Mouse (Mus musculus): ENCODE measurements around the gene Stx11.

The Stx11 gene

GRCm38 (mm10) chr10:12964151-12965075, at the start of gene Stx11:
Gene Stx11, minus strand, starts transcription at chr10:12964298.
- peak in 1 of 2 experiments; percentile 5 for DNase-seq (ENCODE audit: low spot score in 2 of 2)

GRCm38 (mm10) chr10:13008737-13009121, 44.6 kb upstream of the Stx11 start:
- no peak for DNase-seq (ENCODE audit: low spot score in 2 of 2)

- peak; percentile 95 to 98 for DNase-seq (ENCODE audit: low spot score in 2 of 2)
Observed at GRCm38 (mm10) chr10:13007876-13008736, 44.0 kb upstream of the Stx11 start.

- DNase-seq (ENCODE audit: low spot score in 2 of 2) = no peak
Observed at GRCm38 (mm10) chr10:13005043-13005442, 40.9 kb upstream of the Stx11 start, which contains the start of gene Sf3b5. Gene Sf3b5, plus strand, starts transcription at chr10:13005343.

GRCm38 (mm10) chr10:12996736-12997477, 32.8 kb upstream of the Stx11 start:
- peak; percentile 77 to 86 for DNase-seq (ENCODE audit: low spot score in 2 of 2)

- DNase-seq (ENCODE audit: low spot score in 2 of 2) = no peak
Observed at GRCm38 (mm10) chr10:12993411-12994039, 29.4 kb upstream of the Stx11 start.

- no peak for DNase-seq (ENCODE audit: low spot score in 2 of 2)
Observed at GRCm38 (mm10) chr10:12991953-12992352, 27.9 kb upstream of the Stx11 start.

GRCm38 (mm10) chr10:12986943-12987342, 22.8 kb upstream of the Stx11 start:
- no peak for DNase-seq (ENCODE audit: low spot score in 2 of 2)

GRCm38 (mm10) chr10:12986485-12986884, 22.4 kb upstream of the Stx11 start:
- no peak for DNase-seq (ENCODE audit: low spot score in 2 of 2)

- DNase-seq (ENCODE audit: low spot score in 2 of 2) = no peak
Observed at GRCm38 (mm10) chr10:12985028-12985427, 20.9 kb upstream of the Stx11 start.

GRCm38 (mm10) chr10:12983516-12983915, 19.4 kb upstream of the Stx11 start:
- no peak for DNase-seq (ENCODE audit: low spot score in 2 of 2)

GRCm38 (mm10) chr10:12981071-12981470, 17.0 kb upstream of the Stx11 start:
- no peak for DNase-seq (ENCODE audit: low spot score in 2 of 2)

GRCm38 (mm10) chr10:12977787-12978212, 13.7 kb upstream of the Stx11 start:
- peak; percentile 33 to 40 for DNase-seq (ENCODE audit: low spot score in 2 of 2)

- no peak for DNase-seq (ENCODE audit: low spot score in 2 of 2)
Observed at GRCm38 (mm10) chr10:12976552-12976951, 12.5 kb upstream of the Stx11 start.

GRCm38 (mm10) chr10:12975957-12976356, 11.9 kb upstream of the Stx11 start:
- DNase-seq (ENCODE audit: low spot score in 2 of 2) = no peak

GRCm38 (mm10) chr10:12975461-12975860, 11.4 kb upstream of the Stx11 start:
- DNase-seq (ENCODE audit: low spot score in 2 of 2) = no peak

GRCm38 (mm10) chr10:12974572-12974971, 10.5 kb upstream of the Stx11 start:
- DNase-seq (ENCODE audit: low spot score in 2 of 2) = no peak

GRCm38 (mm10) chr10:12965669-12966180, 1.6 kb upstream of the Stx11 start:
- no peak for DNase-seq (ENCODE audit: low spot score in 2 of 2)

- no peak for DNase-seq (ENCODE audit: low spot score in 2 of 2)
Observed at GRCm38 (mm10) chr10:12963362-12964147, 543 bp downstream of the Stx11 start.

- no peak for DNase-seq (ENCODE audit: low spot score in 2 of 2)
Observed at GRCm38 (mm10) chr10:12962238-12962637, 1.9 kb downstream of the Stx11 start.
